Mouse (Mus musculus): Measurements from ENCODE around the gene Atp9a.

The Atp9a gene

GRCm38 (mm10) chr2:168681531-168681930 is 60.7 kb downstream of the Atp9a start:
- no peak for DNase-seq (ENCODE audit: low read depth, low spot score)

- DNase-seq (ENCODE audit: low read depth, low spot score), result no peak
Observed at GRCm38 (mm10) chr2:168679381-168680199, 62.6 kb downstream of the Atp9a start.

- DNase-seq (ENCODE audit: low read depth, low spot score), result no peak
Observed at GRCm38 (mm10) chr2:168678662-168679294, 63.4 kb downstream of the Atp9a start.

GRCm38 (mm10) chr2:168677650-168678049 is 64.6 kb downstream of the Atp9a start:
- DNase-seq (ENCODE audit: low read depth, low spot score), result no peak

GRCm38 (mm10) chr2:168671724-168672123 is 70.5 kb downstream of the Atp9a start:
- no peak for DNase-seq (ENCODE audit: low read depth, low spot score)

- DNase-seq (ENCODE audit: low read depth, low spot score), result no peak
Observed at GRCm38 (mm10) chr2:168670241-168670640, 72.0 kb downstream of the Atp9a start.

- no peak for DNase-seq (ENCODE audit: low read depth, low spot score)
Observed at GRCm38 (mm10) chr2:168669762-168670161, 72.4 kb downstream of the Atp9a start.

GRCm38 (mm10) chr2:168667745-168668144 is 74.5 kb downstream of the Atp9a start:
- no peak for DNase-seq (ENCODE audit: low read depth, low spot score)

GRCm38 (mm10) chr2:168665680-168666079 is 76.5 kb downstream of the Atp9a start:
- no peak for DNase-seq (ENCODE audit: low read depth, low spot score)

GRCm38 (mm10) chr2:168663716-168664115 is 78.5 kb downstream of the Atp9a start:
- DNase-seq (ENCODE audit: low read depth, low spot score), result no peak

GRCm38 (mm10) chr2:168663216-168663615 is 79.0 kb downstream of the Atp9a start:
- DNase-seq (ENCODE audit: low read depth, low spot score), result no peak

GRCm38 (mm10) chr2:168661802-168662201 is 80.4 kb downstream of the Atp9a start:
- no peak for DNase-seq (ENCODE audit: low read depth, low spot score)

GRCm38 (mm10) chr2:168660344-168660743 is 81.9 kb downstream of the Atp9a start:
- no peak for DNase-seq (ENCODE audit: low read depth, low spot score)

- DNase-seq (ENCODE audit: low read depth, low spot score), result no peak
Observed at GRCm38 (mm10) chr2:168658551-168658950, 83.7 kb downstream of the Atp9a start.

- DNase-seq (ENCODE audit: low read depth, low spot score), result no peak
Observed at GRCm38 (mm10) chr2:168656569-168657308, 85.5 kb downstream of the Atp9a start.

- DNase-seq (ENCODE audit: low read depth, low spot score), result no peak
Observed at GRCm38 (mm10) chr2:168654983-168655669, 87.1 kb downstream of the Atp9a start.

- DNase-seq (ENCODE audit: low read depth, low spot score), result no peak
Observed at GRCm38 (mm10) chr2:168654482-168654881, 87.7 kb downstream of the Atp9a start.

GRCm38 (mm10) chr2:168651757-168652156 is 90.5 kb downstream of the Atp9a start:
- DNase-seq (ENCODE audit: low read depth, low spot score), result no peak

- no peak for DNase-seq (ENCODE audit: low read depth, low spot score)
Observed at GRCm38 (mm10) chr2:168648171-168648570, 94.0 kb downstream of the Atp9a start.

GRCm38 (mm10) chr2:168644855-168645254 is 97.4 kb downstream of the Atp9a start:
- DNase-seq (ENCODE audit: low read depth, low spot score), result no peak

- DNase-seq (ENCODE audit: low read depth, low spot score), result no peak
Observed at GRCm38 (mm10) chr2:168643524-168644177, 98.6 kb downstream of the Atp9a start.

Measured in c-Kit-negative CD71-positive TER-119-positive erythroid progenitor cells, embryonic 14.5 days (primary cell).